ENCODE assay signal across 27 mouse cellular contexts in the genomic region with DNA sequence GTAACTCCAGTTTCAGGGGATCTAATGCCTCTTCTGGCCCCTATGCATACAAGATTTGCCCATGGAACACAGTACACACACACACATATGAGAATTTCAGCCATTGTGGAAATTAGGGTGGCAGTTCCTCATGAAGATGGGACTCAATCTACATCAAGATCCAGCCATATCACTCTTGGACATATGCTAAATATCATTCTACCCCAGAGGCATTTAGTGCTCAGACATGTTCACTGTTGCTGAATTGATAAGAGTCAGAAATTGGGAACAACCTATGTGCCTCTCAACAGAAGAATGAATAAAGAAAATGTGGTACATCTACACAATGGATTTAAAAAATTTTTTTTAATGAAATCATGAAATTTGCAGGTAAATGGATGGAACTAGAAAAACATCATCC. TPM values are rescaled to one million over a fixed set of nuclear protein-coding genes. Genes with fewer than 3 reads are reported as not detected.
DNase-seq lines count a peak whose midpoint lies in the region; ATAC-seq and TF ChIP-seq lines count a peak whose summit lies in the region.
"Had no signal": no experiment of that assay in that cellular context is flagged by ENCODE, and none has a peak within 500 bp of the region (broad histone marks: within the 10 kb centered on the region; RNA-seq: fewer than 3 reads in every experiment).

No protein-coding gene starts in this region.

- H3K4me2 ChIP-seq in liver, embryonic 13.5 days, result no peak overlapping the region
- H3K4me2 ChIP-seq in liver, embryonic 16.5 days (ENCODE audit: low read depth, low read length), result no peak overlapping the region
- H3K4me2 ChIP-seq: forebrain, embryonic 13.5 days; heart, embryonic 13.5 days; hindbrain, embryonic 14.5 days had no signal

- H3K4me1 ChIP-seq in MEL (ENCODE audit: control insufficient read depth in 1 of 2, insufficient read depth in 2 of 2, low read length in 2 of 2), result peaks cover 0 to 5% of the 10 kb centered on the region in 2 experiments; a peak in 1 of 4 replicates
- peaks cover 24% of the 10 kb centered on the region for H3K4me1 ChIP-seq in liver, embryonic 13.5 days (replicated peaks)
- H3K4me1 ChIP-seq in liver, embryonic 16.5 days (ENCODE audit: control insufficient read depth, low read depth, low read length), result peaks cover 11% of the 10 kb centered on the region
- H3K4me1 ChIP-seq: forebrain, embryonic 10.5 days; forebrain, embryonic 13.5 days had no signal

- no peak for TF ChIP-seq POLR2A in MEL (IDR thresholded peaks at IDR 0.05; ENCODE audit: control insufficient read depth in 1 of 2, insufficient read depth in 1 of 2, low read depth in 1 of 2, low read length in 2 of 2, poor library complexity in 1 of 2)

- no peak overlapping the region for H3K9ac ChIP-seq in MEL (ENCODE audit: control insufficient read depth, low read depth, low read length, poor library complexity, severe bottlenecking)
- H3K9ac ChIP-seq in liver, embryonic 13.5 days, result no peak overlapping the region
- no peak overlapping the region for H3K9ac ChIP-seq in liver, embryonic 16.5 days (ENCODE audit: low read depth, low read length)
- H3K9ac ChIP-seq: forebrain, embryonic 13.5 days; heart, embryonic 13.5 days; hindbrain, embryonic 14.5 days had no signal

- no peak for TF ChIP-seq CTCF in MEL (IDR thresholded peaks at IDR 0.05 in 2 of 3, conservative IDR thresholded peaks at IDR 0.05 in 1 of 3; ENCODE audit: control insufficient read depth in 1 of 3, insufficient read depth in 1 of 3, low read depth in 2 of 3, low read length in 3 of 3, poor library complexity in 1 of 3, severe bottlenecking in 1 of 3)
- no peak for TF ChIP-seq CTCF in left cerebral cortex, adult 2 months (IDR thresholded peaks at IDR 0.05)

- TF ChIP-seq EP300 in MEL (IDR thresholded peaks at IDR 0.05; ENCODE audit: low read depth in 1 of 2, low read length in 2 of 2), result peak in 1 of 2 experiments; percentile 15; a peak in 1 of 4 replicates

- no peak overlapping the region for H3K27ac ChIP-seq in MEL (ENCODE audit: control insufficient read depth, low read depth, low read length)
- no peak overlapping the region for H3K27ac ChIP-seq in liver, embryonic 13.5 days
- H3K27ac ChIP-seq in liver, embryonic 16.5 days (ENCODE audit: low read length), result no peak overlapping the region
- H3K27ac ChIP-seq in left cerebral cortex, adult 2 months, result no peak overlapping the region
- H3K27ac ChIP-seq: forebrain, embryonic 10.5 days; forebrain, embryonic 13.5 days; heart, adult 2 months; heart, embryonic 10.5 days; heart, embryonic 13.5 days; hindbrain, embryonic 14.5 days had no signal

- DNase-seq in MEL (ENCODE audit: low read depth, low spot score), result no peak
- no peak for DNase-seq in liver, embryonic 13.5 days
- no peak for DNase-seq in left cerebral cortex, adult 2 months (ENCODE audit: extremely low spot score in 1 of 2, low spot score in 2 of 2)
- no peak for DNase-seq in lung, postnatal 25 days (ENCODE audit: low spot score)
- DNase-seq: adrenal gland, adult 8-10 months; adrenal gland, postnatal 25 days; B cell, adult 2 months; cerebellum, adult 11-12 months; cerebellum, adult 8-10 months; cerebellum, postnatal 10 days; cerebellum, postnatal 36 days; gastrocnemius, postnatal 10 days; gastrocnemius, postnatal 36 days; heart, adult 2 months; heart, postnatal 14 days; heart, postnatal 4 days had no signal

- intact Hi-C loops in left cerebral cortex, adult 2 months (cut with DNase I), result no loop called here

- no peak overlapping the region for H3K4me3 ChIP-seq in MEL (ENCODE audit: control insufficient read depth in 1 of 2, insufficient read depth in 1 of 2, low read depth in 2 of 2, low read length in 2 of 2)
- H3K4me3 ChIP-seq in liver, embryonic 13.5 days (replicated peaks), result no peak overlapping the region
- H3K4me3 ChIP-seq in liver, embryonic 16.5 days (ENCODE audit: low read depth, low read length), result no peak overlapping the region
- no peak overlapping the region for H3K4me3 ChIP-seq in left cerebral cortex, adult 2 months
- H3K4me3 ChIP-seq: forebrain, embryonic 10.5 days; forebrain, embryonic 13.5 days; heart, adult 2 months; heart, embryonic 10.5 days; heart, embryonic 13.5 days had no signal

- TF ChIP-seq RAD21 in MEL (IDR thresholded peaks at IDR 0.05; ENCODE audit: low read depth, low read length), result no peak

- H3K9me3 ChIP-seq in MEL (replicated peaks; ENCODE audit: insufficient read depth, low read length), result no peaks in the 10 kb centered on the region; the same call in 1 of the 2 replicates
- H3K9me3 ChIP-seq in liver, embryonic 13.5 days (replicated peaks), result no peaks in the 10 kb centered on the region
- no peaks in the 10 kb centered on the region for H3K9me3 ChIP-seq in liver, embryonic 16.5 days (replicated peaks; ENCODE audit: control insufficient read depth, low read length)
- H3K9me3 ChIP-seq: forebrain, embryonic 10.5 days; forebrain, embryonic 13.5 days; G1E; heart, embryonic 10.5 days; heart, embryonic 13.5 days had no signal

- peak; percentile 81 for ATAC-seq in liver, embryonic 13.5 days (ENCODE audit: low read depth)
- ATAC-seq in liver, embryonic 16.5 days (ENCODE audit: low read depth), result peak; percentile 78
- ATAC-seq in megakaryocyte-erythroid progenitor cell, adult 5-6 weeks (replicated peaks; ENCODE audit: low FRiP score, low TSS enrichment, poor library complexity, severe bottlenecking), result peak; percentile 48; the same call in 1 of the 2 replicates
- ATAC-seq in megakaryocyte, adult 5-6 weeks (ENCODE audit: poor library complexity, severe bottlenecking), result no peak
- ATAC-seq: forebrain, embryonic 13.5 days; forebrain, embryonic 16.5 days had no signal

- H3K27me3 ChIP-seq in MEL (ENCODE audit: control insufficient read depth in 1 of 2, insufficient read depth in 2 of 2, low read length in 2 of 2), result no peaks in the 10 kb centered on the region; a peak in 1 of 4 replicates
- H3K27me3 ChIP-seq in liver, embryonic 13.5 days, result no peaks in the 10 kb centered on the region
- no peaks in the 10 kb centered on the region for H3K27me3 ChIP-seq in liver, embryonic 16.5 days (ENCODE audit: control insufficient read depth, insufficient read depth, low read depth, low read length)
- H3K27me3 ChIP-seq: CH12.LX; forebrain, embryonic 13.5 days; heart, embryonic 13.5 days had no signal

- H3K79me2 ChIP-seq in MEL (ENCODE audit: control insufficient read depth, insufficient read depth, low read length, poor library complexity), result no peaks in the 10 kb centered on the region

- no peaks in the 10 kb centered on the region for H3K36me3 ChIP-seq in MEL (ENCODE audit: control insufficient read depth in 1 of 2, insufficient read depth in 2 of 2, low read length in 2 of 2)
- H3K36me3 ChIP-seq in liver, embryonic 13.5 days, result no peaks in the 10 kb centered on the region
- no peaks in the 10 kb centered on the region; the same call in 1 of the 2 replicates for H3K36me3 ChIP-seq in liver, embryonic 16.5 days (ENCODE audit: control insufficient read depth, insufficient read depth)
- H3K36me3 ChIP-seq: forebrain, embryonic 10.5 days; G1E; heart, embryonic 10.5 days; heart, embryonic 13.5 days had no signal

TF ChIP-seq in MEL, 35 proteins besides CTCF, POLR2A, EP300 and RAD21:
- TF ChIP-seq TAL1 (IDR thresholded peaks at IDR 0.05; ENCODE audit: low read length) (no peak), TCF12 (IDR thresholded peaks at IDR 0.05; ENCODE audit: low read depth, low read length) (peak; percentile 55; the same call in 1 of the 2 replicates)

RNA-seq across cellular contexts. Expression of gene Calcrl, which starts 58.5 kb away (rescaled TPM):
- total RNA-seq in MEL (2012; rRNA removed), result not detected in 2 replicates
- not detected for polyA plus RNA-seq in MEL (2012; ENCODE audit: insufficient read depth in 1 of 2, insufficient read length in 2 of 2, low read depth in 1 of 2, low replicate concordance in 2 of 2, missing spikeins in 1 of 2)
- polyA plus RNA-seq in liver, embryonic 13.5 days (2015; fragmentation: Nextera tagmentation; extraction: Ambion mirVana), result 11.5 and 18.7 TPM in 2 replicates
- 13.2 and 16.2 TPM in 2 replicates for polyA plus RNA-seq in liver, embryonic 16.5 days (2015; fragmentation: Nextera tagmentation; extraction: Ambion mirVana)
- 4.3 and 5.1 TPM in 2 replicates for total RNA-seq in megakaryocyte-erythroid progenitor cell, adult 5-6 weeks (2014; fragmentation: Nextera tagmentation)
- 23.2 and 37.4 TPM in 2 replicates for total RNA-seq in megakaryocyte-erythroid progenitor cell, adult 5-6 weeks (2017)
- 17.8 and 25.6 TPM in 2 replicates for total RNA-seq in megakaryocyte, adult 5-6 weeks (2015)
- total RNA-seq in megakaryocyte, adult 5-6 weeks (2017), result 49.4 and 66.0 TPM in 2 replicates
- 1 to 10 TPM; 5.6 to 5.9 TPM for total RNA-seq in left cerebral cortex, adult 2 months (2021)
